Mouse (Mus musculus) hindbrain, embryonic 12.5 days (tissue): ENCODE measurements around the gene Lyst. TPM values are rescaled to one million over a fixed set of nuclear protein-coding genes. Genes with fewer than 3 reads are reported as not detected.
A peak's percentile ranks its signal among the peaks of the same experiment; 100 is the strongest.
"Not testable (repeated sequence)": the region's sequence is repeated elsewhere in the genome, so short reads cannot be mapped to it uniquely, and the experiment has no call there.

Experiments used
- ATAC-seq: fragments of 200-750 bp; cut with Nextera tagmentation; 2 replicates; pipeline ENCODE4 v1.8.0; 2017; ENCODE audit warnings: moderate TSS enrichment; ENCODE audit not compliant: low FRiP score
- H3K27ac ChIP-seq: fragments of 300-500 bp; sonication (generic); 2 replicates; pipeline ENCODE4 v1.5.1; 2016; ENCODE audit warnings: mild to moderate bottlenecking
- H3K27me3 ChIP-seq: fragments of 300-500 bp; sonication (generic); 2 replicates; pipeline ENCODE4 v1.6.1; 2016; ENCODE audit warnings: mild to moderate bottlenecking
- H3K36me3 ChIP-seq: fragments of 300-500 bp; sonication (generic); 2 replicates; pipeline ENCODE4 v1.6.1; 2016; ENCODE audit warnings: mild to moderate bottlenecking
- H3K4me1 ChIP-seq: fragments of 300-500 bp; sonication (generic); 2 replicates; pipeline ENCODE4 v1.6.1; 2016
- H3K4me2 ChIP-seq: fragments of 300-500 bp; sonication (generic); replicated peaks from 2 replicates; pipeline ENCODE4 v1.6.1; 2016; ENCODE audit warnings: mild to moderate bottlenecking
- H3K4me3 ChIP-seq: fragments of 300-500 bp; sonication (generic); 2 replicates; pipeline ENCODE4 v1.5.1; 2016; ENCODE audit warnings: mild to moderate bottlenecking
- H3K9ac ChIP-seq: fragments of 300-500 bp; sonication (generic); 2 replicates; pipeline ENCODE4 v1.6.1; 2016; ENCODE audit warnings: mild to moderate bottlenecking, moderate library complexity
- H3K9me3 ChIP-seq: fragments of 300-500 bp; sonication (generic); replicated peaks from 2 replicates; pipeline ENCODE4 v1.6.1; 2016; ENCODE audit warnings: mild to moderate bottlenecking
- WGBS: fragments of 180-500 bp; shearing (Covaris S2); methylation state at CpG from one replicate; pipeline ENCODE4 v1.1.7; 2016; 5-methylcytosine and 5-hydroxymethylcytosine counted together
- polyA plus RNA-seq: library from polyadenylated mRNA; unstranded; fragments of >200 nt; fragmentation: Nextera tagmentation; extraction: Ambion mirVana; gene quantifications from 2 replicates; pipeline ENCODE4 v1.2.1, GENCODE M21; 2016

Gene Lyst
- polyA plus RNA-seq, 1 experiment from 2014 or later: 3.2 TPM

DNA sequence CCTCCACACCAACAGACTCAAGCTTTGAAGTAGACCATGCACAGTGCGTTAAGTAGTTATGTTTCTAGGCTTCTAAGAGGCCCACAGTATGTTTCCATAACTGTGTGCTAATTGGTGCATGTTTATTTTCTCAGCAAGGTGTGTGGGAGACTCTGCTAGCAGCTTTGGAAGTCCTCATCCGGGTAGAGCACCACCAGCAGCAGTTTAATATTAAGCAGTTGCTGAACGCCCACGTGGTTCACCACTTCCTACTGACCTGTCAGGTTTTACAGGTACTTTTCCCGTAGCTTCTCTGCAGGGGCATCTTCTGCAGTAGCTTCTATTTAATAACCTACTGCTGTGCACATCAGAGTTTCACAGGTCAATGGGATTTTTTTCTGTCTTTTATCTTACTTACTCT is 80.5 kb downstream of the Lyst start:
- no peak overlapping the region for H3K9ac ChIP-seq
- no peaks in the 10 kb centered on the region for H3K27me3 ChIP-seq
- no peaks in the 10 kb centered on the region for H3K9me3 ChIP-seq
- peaks cover 11% of the 10 kb centered on the region; the same call in 1 of the 2 replicates for H3K36me3 ChIP-seq
- no peak for ATAC-seq
- no peak overlapping the region for H3K4me3 ChIP-seq
- no peak overlapping the region for H3K4me2 ChIP-seq
- H3K27ac ChIP-seq: no peak overlapping the region
- H3K4me1 ChIP-seq: no peaks in the 10 kb centered on the region
- 62% methylated on average over 5 of the region's 5 CpGs for WGBS

DNA sequence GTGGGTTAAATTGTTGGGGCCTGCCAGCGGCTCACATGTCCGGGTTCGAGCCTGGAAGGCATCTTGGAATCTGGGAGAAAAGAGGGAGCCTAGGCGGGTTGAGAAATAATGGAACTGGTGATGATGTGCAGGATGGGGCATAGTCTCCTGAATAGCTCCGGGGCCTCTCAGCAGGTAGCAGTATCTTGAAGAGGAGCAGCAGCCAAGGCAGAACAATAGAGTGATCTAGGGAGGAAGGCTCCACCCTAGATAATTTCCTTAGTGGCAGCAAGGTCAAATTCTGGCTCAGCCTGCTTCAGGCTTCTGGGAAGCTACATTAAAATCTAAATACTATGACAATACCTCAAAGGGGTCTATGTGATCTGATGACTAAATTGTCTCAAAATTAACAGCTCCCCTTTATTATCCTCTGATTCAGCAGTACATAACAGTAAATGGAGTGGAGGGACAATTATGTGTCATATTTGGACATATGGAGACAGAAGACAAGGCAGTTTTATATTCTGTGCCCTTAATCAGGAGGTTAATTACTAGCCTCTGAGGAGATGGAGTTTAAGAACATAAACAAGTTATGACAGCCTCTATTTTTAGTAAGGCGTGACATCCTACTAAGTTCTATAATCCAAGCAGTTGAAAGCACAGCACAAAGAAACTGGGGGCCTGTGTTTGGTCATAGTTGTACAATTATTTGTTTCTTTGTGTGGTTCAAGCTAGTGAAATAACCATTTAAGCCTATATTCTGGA is 81.6 kb downstream of the Lyst start:
- no peak overlapping the region for H3K4me2 ChIP-seq
- peaks cover 8% of the 10 kb centered on the region; the same call in 1 of the 2 replicates for H3K36me3 ChIP-seq
- H3K4me3 ChIP-seq: no peak overlapping the region
- H3K9ac ChIP-seq: no peak overlapping the region
- H3K27ac ChIP-seq: no peak overlapping the region
- H3K4me1 ChIP-seq: no peaks in the 10 kb centered on the region
- no peaks in the 10 kb centered on the region for H3K9me3 ChIP-seq
- 61% methylated on average over 6 of the region's 6 CpGs for WGBS
- H3K27me3 ChIP-seq: no peaks in the 10 kb centered on the region
- ATAC-seq: no peak

DNA sequence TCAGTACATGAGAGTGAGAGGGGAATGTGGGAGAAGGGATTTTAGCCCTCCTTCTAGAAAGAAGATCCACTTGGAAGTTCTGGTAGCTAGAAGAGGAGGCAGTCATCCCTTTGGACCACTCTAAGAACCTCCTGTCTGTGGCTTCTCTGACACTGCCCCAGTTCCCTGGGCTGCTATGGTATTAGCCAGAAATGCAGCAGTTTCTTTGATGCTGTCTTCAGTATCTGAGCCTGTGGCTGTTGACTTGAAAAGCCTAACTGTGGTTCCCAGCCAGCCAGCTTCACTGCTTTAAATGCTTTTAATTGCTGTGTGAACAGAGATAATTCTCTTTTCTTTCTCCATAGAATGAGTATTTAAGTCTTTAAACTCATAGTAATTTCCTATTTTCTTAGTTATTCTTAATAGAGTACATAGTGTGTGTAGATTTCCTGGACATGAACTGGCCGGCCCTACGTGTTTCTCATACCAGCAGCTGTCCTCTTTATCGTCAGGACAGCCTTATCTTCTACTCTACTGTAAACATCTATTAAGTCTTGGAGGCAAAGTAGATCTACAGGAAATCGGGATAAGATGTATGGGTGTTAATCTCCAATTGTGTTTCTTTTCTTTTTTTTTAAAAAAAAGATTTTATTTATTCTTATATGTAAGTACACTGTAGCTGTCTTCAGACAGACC is 84.6 kb downstream of the Lyst start:
- Histone ChIP-seq H3K4me1 (no peaks in the 10 kb centered on the region), H3K4me3 (no peak overlapping the region), H3K4me2 (no peak overlapping the region), H3K9me3 (no peaks in the 10 kb centered on the region), H3K9ac (no peak overlapping the region), H3K27me3 (no peaks in the 10 kb centered on the region), H3K36me3 (peaks cover 13% of the 10 kb centered on the region; the same call in 1 of the 2 replicates), H3K27ac (no peak overlapping the region)
- no peak for ATAC-seq
- WGBS: 92% methylated on average over 4 of the region's 4 CpGs

DNA sequence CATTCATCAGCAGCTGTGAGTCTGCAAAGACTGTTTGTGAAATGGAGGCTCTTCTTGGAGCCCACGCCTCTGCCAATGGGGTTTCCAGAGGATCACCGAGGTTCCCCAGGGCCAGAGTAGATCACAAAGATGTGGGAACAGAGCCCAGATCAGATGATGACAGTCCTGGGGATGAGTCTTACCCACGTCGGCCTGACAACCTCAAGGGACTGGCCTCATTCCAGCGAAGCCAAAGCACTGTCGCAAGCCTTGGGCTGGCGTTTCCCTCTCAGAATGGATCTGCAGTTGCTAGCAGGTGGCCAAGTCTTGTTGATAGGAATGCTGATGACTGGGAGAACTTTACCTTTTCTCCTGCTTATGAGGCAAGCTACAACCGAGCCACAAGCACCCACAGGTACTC is 87.7 kb downstream of the Lyst start:
- no peaks in the 10 kb centered on the region for H3K9me3 ChIP-seq
- H3K9ac ChIP-seq: no peak overlapping the region
- H3K27ac ChIP-seq: no peak overlapping the region
- no peaks in the 10 kb centered on the region for H3K27me3 ChIP-seq
- no peaks in the 10 kb centered on the region for H3K4me1 ChIP-seq
- ATAC-seq: no peak
- H3K4me2 ChIP-seq: no peak overlapping the region
- peaks cover 8% of the 10 kb centered on the region; the same call in 1 of the 2 replicates for H3K36me3 ChIP-seq
- 85% methylated on average over 8 of the region's 8 CpGs for WGBS
- no peak overlapping the region for H3K4me3 ChIP-seq

DNA sequence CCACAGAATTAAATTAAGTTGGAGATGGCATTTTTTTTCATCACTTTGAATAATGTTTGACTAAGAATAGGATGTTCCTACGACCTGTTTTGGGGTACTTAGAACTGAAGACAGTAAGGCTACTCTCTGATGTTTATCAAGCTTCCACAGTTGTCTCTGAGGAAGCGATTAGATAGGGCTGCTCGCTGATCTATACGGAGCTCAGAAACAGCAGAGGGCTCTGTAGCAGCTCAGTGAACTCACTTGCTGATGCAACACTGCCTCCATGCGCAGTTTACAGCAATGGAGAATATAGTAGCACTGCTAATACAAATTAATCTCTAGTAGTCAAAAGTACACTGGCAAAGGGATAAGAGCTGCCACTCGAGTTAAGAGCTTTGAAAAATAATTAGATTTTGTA is 91.4 kb downstream of the Lyst start:
- H3K9me3 ChIP-seq: no peaks in the 10 kb centered on the region
- H3K27ac ChIP-seq: no peak overlapping the region
- 63% methylated on average over 6 of the region's 6 CpGs for WGBS
- H3K4me2 ChIP-seq: no peak overlapping the region
- H3K9ac ChIP-seq: no peak overlapping the region
- H3K27me3 ChIP-seq: no peaks in the 10 kb centered on the region
- no peaks in the 10 kb centered on the region for H3K4me1 ChIP-seq
- ATAC-seq: no peak
- no peak overlapping the region for H3K4me3 ChIP-seq
- H3K36me3 ChIP-seq: peaks cover 5% of the 10 kb centered on the region; the same call in 1 of the 2 replicates

DNA sequence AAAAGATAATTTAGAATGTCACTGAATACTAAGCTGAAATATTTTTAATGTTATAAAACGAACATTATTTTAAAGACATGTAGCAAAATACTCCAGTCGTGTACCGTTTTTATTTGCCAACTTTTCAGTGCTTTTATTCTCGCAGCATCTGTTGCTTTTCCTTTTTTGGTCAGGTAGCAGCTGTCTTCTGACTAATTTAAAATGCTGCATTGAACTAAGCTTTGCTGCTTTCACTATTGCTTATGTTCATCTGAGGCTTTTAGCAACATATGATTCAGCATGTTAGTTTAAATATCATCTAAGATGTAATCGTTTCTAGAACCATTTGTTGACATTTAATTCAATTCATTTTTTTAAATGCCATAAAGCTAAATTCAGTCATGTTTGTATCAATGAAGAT is 113.3 kb downstream of the Lyst start:
- H3K4me2 ChIP-seq: no peak overlapping the region
- no peak overlapping the region for H3K27ac ChIP-seq
- WGBS: 89% methylated on average over 5 of the region's 5 CpGs
- H3K4me3 ChIP-seq: no peak overlapping the region
- no peak for ATAC-seq
- no peaks in the 10 kb centered on the region for H3K9me3 ChIP-seq
- no peaks in the 10 kb centered on the region for H3K27me3 ChIP-seq
- H3K4me1 ChIP-seq: no peaks in the 10 kb centered on the region
- peaks cover 3% of the 10 kb centered on the region; the same call in 1 of the 2 replicates for H3K36me3 ChIP-seq
- no peak overlapping the region for H3K9ac ChIP-seq

DNA sequence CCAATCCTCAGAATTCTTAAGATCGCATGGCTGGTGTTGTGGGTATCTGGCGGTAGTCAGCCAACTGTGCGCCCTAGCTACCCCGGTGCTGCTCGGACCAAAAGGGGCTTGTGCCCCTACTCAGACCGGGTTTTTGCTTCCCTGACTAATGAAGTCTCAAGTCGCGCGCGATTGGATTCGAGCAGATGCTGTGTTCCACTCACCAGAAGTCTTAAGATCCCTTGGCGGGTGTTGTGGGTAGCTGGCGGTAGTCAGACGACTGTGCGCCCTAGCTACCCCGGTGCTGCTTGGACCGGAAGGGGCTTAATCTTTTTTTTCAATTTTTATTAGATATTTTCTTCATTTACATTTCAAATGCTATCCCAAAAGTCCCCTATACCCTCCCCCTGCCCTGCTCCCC is 131.2 kb downstream of the Lyst start:
- not testable (repeated sequence) for H3K4me1 ChIP-seq, H3K27ac ChIP-seq, H3K4me3 ChIP-seq, H3K9ac ChIP-seq, ATAC-seq, H3K36me3 ChIP-seq, H3K9me3 ChIP-seq, H3K27me3 ChIP-seq, H3K4me2 ChIP-seq
- WGBS: 94% methylated on average over 17 of the region's 17 CpGs

DNA sequence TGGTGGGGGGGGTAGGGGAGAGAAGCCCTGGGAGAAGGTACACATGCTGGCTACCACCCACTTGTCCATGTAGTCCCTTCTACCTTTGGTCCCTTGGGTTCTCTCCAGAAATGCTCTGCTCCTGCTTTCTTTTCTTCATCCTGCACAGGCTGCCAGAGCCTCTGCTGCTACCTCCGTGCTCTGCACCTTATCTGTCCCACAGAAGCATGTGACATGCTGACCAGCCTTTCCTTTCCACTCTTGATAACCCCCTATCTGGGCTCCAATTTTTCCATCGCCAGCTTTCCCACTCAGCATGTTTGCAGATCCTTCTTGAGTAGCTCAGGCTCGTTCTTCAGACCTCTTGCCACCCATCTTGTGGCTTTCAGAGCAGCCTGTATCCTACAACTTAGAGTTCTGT is 133.1 kb downstream of the Lyst start:
- Histone ChIP-seq H3K36me3 (no peaks in the 10 kb centered on the region), H3K27me3 (no peaks in the 10 kb centered on the region), H3K4me1 (no peaks in the 10 kb centered on the region), H3K9ac (no peak overlapping the region), H3K27ac (no peak overlapping the region), H3K4me2 (no peak overlapping the region), H3K9me3 (no peaks in the 10 kb centered on the region), H3K4me3 (no peak overlapping the region)
- ATAC-seq: no peak
- WGBS: 84% methylated on average over 3 of the region's 3 CpGs

DNA sequence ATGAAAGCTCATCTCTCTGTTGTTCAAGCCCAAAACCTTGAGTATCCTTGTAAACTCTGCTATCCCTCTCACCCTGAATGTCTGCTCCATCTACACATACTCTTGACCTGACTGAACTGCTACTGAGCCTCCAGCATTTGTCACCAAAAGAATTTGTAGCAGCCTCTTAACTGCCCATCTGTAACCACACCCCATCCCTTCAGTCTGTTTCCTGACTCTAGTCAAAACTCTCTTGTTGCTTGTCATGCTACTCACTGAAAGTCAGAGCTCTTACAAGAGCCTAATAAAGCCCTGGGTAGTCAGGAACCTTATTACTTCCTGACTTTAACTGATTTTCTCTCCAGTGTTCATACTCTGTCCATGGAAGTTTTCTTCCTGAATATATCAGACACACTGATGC is 133.6 kb downstream of the Lyst start:
- no peak overlapping the region for H3K4me2 ChIP-seq
- no peaks in the 10 kb centered on the region for H3K4me1 ChIP-seq
- ATAC-seq: no peak
- no peak overlapping the region for H3K9ac ChIP-seq
- no peak overlapping the region for H3K4me3 ChIP-seq
- H3K36me3 ChIP-seq: no peaks in the 10 kb centered on the region
- no peaks in the 10 kb centered on the region for H3K9me3 ChIP-seq
- H3K27ac ChIP-seq: no peak overlapping the region
- no peaks in the 10 kb centered on the region for H3K27me3 ChIP-seq

DNA sequence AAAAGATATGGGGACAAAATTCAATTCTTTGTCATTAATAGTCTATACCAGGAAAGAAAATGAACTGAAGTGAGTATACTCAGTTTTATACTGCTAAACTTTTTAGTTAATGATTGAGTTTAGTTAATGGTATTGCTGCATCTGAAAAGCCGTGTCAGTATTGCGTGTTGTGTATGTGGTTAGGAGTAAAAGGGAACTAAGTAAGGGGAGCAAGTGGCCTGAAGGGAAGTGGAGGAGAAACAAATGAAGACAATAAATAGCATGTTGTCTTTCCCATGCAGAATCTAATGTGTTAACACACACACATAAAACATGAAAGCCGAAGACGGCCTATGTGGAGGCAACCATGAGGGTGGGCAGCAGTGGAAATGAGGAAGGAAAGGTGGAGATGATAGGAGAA is 149.0 kb downstream of the Lyst start:
- Histone ChIP-seq H3K4me3 (no peak overlapping the region), H3K4me2 (no peak overlapping the region), H3K27ac (no peak overlapping the region), H3K36me3 (peaks cover 7% of the 10 kb centered on the region; the same call in 1 of the 2 replicates), H3K4me1 (no peaks in the 10 kb centered on the region), H3K27me3 (no peaks in the 10 kb centered on the region), H3K9ac (no peak overlapping the region), H3K9me3 (no peaks in the 10 kb centered on the region)
- no peak for ATAC-seq
- WGBS: 96% methylated on average over 4 of the region's 4 CpGs

DNA sequence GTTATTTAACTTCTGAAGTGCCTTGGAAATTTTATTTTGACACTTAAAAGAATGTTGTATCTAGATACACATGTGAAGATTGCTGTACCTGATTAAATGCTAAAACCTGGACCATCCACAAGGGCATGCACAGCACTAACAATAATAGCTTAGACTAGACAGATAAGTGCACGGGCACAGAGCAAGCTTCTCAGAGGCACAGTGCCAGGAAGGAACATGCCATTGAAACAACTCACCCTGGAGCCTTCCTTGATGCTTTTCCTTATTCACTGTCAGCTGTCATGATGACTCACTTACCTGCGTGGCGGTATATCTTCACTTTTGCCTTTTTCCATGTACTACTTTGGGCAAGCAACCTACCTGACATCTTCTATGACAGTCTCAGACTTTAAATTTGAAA is 155.7 kb downstream of the Lyst start:
- H3K36me3 ChIP-seq: peaks cover 24% of the 10 kb centered on the region
- ATAC-seq: no peak
- WGBS: 91% methylated on average over 3 of the region's 3 CpGs
- no peak overlapping the region for H3K4me2 ChIP-seq
- H3K27ac ChIP-seq: no peak overlapping the region
- H3K9ac ChIP-seq: no peak overlapping the region
- no peaks in the 10 kb centered on the region for H3K9me3 ChIP-seq
- H3K4me1 ChIP-seq: no peaks in the 10 kb centered on the region
- no peak overlapping the region for H3K4me3 ChIP-seq
- H3K27me3 ChIP-seq: no peaks in the 10 kb centered on the region

DNA sequence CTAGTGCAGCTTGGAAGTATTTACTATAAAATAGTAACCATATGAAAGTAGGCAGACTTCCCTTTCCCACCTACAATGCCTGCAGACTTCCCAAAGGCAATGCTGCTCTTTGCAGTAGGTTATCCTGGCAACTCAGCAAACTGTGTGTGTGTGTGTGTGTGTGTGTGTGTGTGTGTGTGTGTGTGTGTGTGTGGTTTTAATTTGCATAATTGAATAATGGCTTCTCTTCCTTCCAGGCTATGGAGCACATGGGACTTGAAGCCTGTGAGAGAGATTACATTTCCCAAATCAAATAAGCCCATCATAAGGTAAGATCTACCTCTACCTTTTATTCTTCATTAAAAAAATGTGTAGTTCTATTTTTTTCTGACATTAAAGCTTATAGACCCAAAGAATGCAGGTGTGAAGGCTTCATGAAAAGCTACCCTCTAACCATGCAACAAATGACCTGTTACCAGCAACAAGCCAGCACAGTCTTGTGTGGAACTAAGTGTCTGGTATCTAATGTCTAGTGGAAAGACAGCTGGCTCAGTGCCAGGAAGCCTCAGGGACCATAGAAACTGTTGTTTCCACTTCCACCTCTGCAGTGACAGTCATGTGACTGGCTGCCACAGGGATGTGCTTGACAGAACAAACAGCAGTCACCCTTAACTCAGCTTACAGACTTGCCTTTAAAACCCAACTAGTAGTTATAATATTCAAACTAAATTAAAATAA is 185.7 kb downstream of the Lyst start:
- H3K27ac ChIP-seq: no peak overlapping the region

More for the DNA sequence above, 185.7 kb downstream of the Lyst start:
- no peaks in the 10 kb centered on the region for H3K9me3 ChIP-seq
- H3K4me3 ChIP-seq: no peak overlapping the region
- ATAC-seq: peak; percentile 65
- H3K4me1 ChIP-seq: 0 out of 2 replicates have a peak, but pooled peaks cover 7% of the 10 kb centered on the region
- peaks cover 6% of the 10 kb centered on the region; the same call in 1 of the 2 replicates for H3K36me3 ChIP-seq
- no peak overlapping the region for H3K9ac ChIP-seq
- H3K4me2 ChIP-seq: no peak overlapping the region
- H3K27me3 ChIP-seq: no peaks in the 10 kb centered on the region
